Mouse (Mus musculus) kidney, postnatal 25 days (tissue): ENCODE measurements around the gene Ggct.

ENCODE experiments used
- DNase-seq, 2 experiments: peaks; one replicate each; pipeline ENCODE4 v3.0.0; 2021; ENCODE audit warnings: mixed read lengths in 2 of 2

Ggct gene

DNA sequence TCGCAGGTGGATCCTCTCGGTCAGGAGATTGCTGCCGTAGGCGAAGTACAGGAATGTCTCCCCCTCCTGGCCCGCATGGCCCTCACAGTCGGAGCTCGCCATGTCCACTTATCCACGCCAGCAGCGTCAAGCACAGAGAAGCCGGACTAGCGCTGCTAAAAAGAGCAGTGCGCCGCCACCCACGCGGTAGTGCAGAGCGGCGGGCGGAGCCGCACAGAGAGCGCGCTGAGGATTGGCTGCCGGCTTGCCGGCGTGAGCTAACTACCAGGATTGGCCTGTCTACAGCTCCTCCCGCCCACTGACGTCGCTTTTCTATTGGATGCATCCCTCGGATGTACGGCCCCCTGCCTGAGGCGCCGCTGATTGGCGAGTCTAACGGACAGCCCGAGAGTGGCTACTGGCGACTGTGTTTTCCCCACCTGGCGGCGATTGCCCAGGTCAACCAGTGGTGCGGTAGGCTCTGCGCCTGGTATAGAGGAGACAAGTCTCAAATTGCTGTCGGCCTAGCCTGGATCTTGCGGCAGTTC lies at the start of gene Ggct:
TSS of gene Ggct (minus strand) at position 217 of the 527 bp plus-strand sequence.
- DNase-seq: peak; percentile 98 to 99

DNA sequence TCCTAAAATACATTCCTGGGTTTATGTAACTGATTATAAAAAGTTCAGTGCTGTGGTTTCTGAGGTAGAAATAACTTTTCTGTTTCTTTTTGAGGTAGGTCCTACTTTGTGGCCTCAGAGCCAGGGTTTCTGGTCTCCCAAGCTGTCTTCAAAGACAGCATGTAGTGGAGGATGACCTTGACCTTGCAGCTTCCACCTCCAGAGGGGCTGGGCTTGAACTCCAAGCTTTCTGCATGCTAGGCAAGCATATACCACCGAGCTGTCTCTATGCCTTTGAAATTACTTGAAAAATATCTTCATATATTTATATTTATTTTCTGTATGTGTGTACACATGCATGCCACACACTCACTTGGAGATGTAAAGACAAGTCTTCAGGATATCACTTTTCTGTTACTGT lies 47.3 kb upstream of the Ggct start:
- no peak for DNase-seq

GRCm38 (mm10) chr6:55039446-55039783 lies 46.7 kb upstream of the Ggct start:
- DNase-seq: no peak

GRCm38 (mm10) chr6:55038671-55039445 lies 46.1 kb upstream of the Ggct start:
- peak in 1 of 2 experiments; percentile 41 for DNase-seq

- peak; percentile 84 to 93 for DNase-seq
Observed at GRCm38 (mm10) chr6:55037799-55038670, 45.3 kb upstream of the Ggct start, which contains the start of gene Gars. TSS of gene Gars (plus strand) at chr6:55038007.

GRCm38 (mm10) chr6:55036731-55037130 lies 44.0 kb upstream of the Ggct start:
- DNase-seq: no peak

DNA sequence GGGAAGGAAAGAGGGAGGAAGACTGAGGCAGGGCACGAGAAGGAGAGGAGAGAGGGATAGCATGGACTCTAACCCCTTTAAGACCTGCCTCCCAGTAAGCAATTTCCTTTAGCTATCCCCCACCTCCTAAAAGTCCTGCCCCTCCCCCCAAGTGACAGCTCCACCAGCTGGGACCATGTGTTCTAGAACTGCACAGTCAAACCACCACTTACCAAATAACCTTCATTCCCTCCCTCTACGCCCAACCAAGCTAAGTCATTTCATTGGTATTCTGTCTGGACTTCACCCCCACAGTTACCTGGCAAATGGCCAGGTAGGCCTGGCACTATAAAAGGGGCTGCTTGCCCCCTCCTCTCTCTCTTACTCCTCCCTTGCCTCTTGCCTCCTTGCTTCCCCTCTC lies 34.9 kb upstream of the Ggct start:
- no peak for DNase-seq

DNA sequence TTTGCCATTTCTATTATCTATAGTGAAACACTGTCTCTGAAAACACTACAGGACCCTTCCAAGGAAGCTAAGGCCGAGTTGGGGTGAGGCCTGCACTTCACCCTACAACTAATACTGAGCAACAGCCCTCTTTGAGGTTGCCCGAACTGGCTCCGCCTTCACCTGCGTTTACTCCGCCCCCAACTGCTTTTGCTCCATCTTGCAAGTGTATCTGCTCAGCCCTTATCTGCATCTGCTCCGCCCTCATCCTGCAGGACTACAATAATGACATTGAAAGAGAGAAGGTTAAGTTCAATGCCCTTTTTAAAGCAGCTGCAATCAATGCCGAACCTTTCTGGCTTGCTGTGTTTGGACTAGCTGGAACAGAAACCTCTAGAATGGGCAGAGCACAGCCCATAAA lies 29.1 kb upstream of the Ggct start:
- no peak for DNase-seq

GRCm38 (mm10) chr6:55018417-55018816 lies 25.7 kb upstream of the Ggct start:
- no peak for DNase-seq

DNA sequence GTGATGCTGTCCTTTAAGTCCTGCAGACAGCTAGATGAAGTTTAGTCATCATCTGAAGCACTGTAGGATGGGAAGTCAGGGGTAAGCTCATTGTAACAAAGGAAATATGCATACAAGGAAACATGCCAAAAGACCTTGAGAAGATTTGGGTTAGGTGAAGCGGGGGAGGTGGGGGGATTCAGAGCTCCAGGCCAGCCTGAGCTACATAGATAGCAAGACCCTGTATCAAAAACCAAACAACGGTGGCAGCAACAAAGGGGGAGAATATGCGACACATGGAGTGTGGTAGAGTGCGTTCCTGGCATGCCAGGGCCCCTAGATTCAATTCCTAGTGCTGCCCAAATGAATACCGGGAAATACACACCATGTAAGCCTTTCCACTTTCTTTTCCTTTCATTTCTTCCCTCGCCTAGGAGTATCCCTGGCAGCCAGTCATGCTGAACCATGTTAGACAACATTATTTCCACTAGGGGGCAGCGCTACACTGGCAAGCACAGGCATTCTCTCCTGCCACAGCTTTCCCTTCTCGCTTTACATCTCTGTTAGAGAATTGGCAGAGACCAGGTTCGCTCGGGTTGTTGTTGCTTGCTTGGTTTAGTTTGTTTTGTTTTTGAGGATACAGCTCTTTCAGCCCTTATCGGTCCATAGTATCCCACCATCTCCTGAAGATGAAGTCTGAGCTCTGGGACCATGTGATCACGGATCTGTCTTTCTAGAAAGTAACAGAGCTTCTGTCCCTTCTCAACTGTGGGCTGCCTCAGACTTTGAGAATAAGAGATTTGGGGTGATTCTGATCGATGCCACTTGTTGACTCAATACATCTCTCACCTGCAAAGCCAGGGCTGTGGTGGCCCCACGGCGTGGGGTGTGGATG lies 24.2 kb upstream of the Ggct start:
- peak; percentile 71 to 75 for DNase-seq

DNA sequence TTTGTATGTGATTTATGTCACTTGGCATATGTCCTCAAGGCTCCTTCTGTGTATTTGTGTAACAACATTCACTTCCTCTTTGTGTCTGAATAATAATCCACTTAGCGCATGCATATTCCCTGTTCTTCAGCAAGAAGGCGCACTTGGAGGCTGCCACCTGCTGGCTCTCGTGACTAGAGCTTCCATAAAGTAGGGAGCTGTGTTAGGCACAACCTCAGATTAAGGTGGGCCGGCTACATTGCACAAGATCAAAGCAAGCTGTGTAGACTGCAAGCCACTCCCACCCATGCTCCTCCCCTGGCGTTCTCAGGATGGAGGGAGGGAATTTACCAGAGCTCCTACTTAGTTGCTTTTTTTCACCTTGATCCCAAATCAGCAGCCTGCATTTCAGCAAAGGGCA lies 23.5 kb upstream of the Ggct start:
- peak; percentile 74 to 79 for DNase-seq

- DNase-seq: no peak
Observed at GRCm38 (mm10) chr6:55014184-55014583, 21.4 kb upstream of the Ggct start.

DNA sequence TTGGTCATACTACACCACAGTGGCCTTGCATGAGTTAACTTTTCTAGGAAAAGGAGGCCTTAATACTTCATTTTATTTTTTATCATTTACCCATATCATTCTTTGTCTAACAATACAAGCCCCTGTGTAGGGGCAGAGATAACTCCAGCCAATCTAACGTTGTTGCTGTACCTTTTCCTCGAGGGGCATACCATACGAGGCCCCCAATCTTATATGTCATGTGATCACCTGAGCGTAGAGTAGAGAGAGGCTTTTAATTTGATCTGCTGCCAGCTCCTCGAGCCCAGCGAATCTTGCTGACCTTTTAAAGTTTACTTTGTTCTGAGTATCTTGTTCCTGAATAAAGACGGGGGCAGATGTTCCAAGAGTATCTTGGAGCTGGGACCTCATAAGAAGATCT lies 19.8 kb upstream of the Ggct start:
- DNase-seq: no peak

DNA sequence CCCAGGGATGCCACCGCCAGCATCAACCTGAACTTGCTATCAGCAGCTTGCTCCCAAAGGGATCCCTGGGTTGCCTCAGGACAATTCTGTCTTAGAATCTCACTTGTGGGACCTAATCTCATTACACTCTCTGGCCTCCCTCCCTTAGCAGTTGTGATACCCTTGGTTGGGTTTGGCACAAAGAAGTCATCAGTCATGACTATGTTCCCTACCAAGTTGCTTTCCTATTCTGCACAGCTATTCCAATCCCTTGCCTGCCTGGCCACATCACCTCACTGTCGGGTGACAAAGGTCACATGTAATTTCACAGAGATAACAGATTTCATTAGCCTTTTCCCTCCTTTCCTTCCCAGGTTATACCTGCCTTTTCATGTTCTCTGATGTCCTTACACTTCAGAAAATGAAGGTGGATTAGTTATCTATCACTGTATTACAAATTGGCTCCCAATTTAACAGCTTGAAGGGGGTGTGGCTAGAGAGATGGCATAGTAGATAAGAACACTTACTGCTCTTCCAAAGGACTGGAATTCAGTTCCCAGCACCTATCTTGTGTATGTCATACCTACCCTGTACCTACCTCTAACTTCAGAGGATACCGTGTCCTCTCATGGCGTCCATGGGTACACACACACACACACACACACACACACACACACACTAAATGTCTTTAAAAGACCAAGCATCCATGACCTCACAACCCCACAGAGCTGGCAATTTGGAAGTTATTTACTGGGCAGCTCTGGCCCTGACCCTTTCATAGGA lies 17.8 kb upstream of the Ggct start:
- no peak for DNase-seq

DNA sequence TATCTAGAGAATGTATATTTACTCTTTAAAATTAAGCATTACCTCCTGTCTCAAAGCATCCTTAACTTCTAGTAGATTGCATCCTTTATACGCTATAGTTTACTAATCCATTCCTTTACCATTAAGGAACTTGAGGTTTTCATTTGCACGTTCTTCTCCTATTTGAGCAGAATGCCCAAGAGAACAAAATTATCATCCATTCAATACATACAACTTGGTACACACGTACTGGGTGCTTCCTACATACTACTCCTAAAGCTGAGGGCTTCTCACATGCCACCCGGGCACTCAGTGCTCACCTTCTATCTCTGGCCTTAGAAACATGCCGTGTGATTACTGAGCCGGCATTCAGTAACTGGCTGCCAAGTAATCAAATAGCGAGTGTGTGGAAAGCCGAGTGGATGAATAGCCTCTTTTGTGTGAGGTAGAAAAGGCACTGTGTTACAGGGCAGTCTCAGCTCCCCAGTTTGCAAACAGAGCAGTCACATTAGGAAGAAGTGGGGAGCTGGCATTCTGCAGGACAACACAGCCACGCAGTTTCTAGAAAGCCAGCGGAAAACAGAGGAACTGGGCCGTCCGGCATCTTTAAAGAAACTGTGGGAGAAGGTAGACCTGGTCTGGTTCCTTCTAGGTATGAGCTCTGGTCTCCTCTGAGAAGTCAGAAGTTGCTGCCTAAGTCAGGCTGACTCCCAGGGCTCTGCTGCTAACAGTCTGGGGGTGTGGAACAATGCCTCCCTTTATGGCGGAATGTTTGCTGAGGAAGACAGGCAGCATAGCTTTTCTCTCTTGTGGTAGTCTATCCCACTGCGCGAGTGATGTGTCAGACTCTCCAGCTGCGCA lies 16.9 kb upstream of the Ggct start:
- DNase-seq: no peak

- no peak for DNase-seq
Observed at GRCm38 (mm10) chr6:55008401-55008800, 15.7 kb upstream of the Ggct start.

DNA sequence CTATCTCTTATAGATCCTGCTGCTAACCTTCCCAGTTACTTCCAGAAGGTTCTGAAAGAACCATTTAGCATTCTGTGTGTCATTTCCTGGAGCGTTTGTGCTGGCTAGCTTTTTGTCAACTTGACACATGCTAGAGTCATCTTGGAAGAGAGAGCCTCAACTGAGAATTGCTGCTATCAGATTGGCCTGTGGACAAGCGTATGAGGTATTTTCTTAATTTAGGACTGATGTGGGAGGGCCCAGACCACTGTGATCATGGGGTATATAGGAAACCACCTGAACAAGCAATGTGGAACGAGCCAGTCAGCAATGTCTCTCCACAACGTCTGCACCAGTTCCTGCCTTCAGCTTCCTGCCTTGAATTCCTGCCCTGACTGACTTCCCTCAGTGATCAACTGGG lies 10.8 kb upstream of the Ggct start:
- DNase-seq: no peak

- no peak for DNase-seq
Observed at GRCm38 (mm10) chr6:55002438-55002837, 9.7 kb upstream of the Ggct start.

GRCm38 (mm10) chr6:55001320-55001719 lies 8.6 kb upstream of the Ggct start:
- DNase-seq: no peak

DNA sequence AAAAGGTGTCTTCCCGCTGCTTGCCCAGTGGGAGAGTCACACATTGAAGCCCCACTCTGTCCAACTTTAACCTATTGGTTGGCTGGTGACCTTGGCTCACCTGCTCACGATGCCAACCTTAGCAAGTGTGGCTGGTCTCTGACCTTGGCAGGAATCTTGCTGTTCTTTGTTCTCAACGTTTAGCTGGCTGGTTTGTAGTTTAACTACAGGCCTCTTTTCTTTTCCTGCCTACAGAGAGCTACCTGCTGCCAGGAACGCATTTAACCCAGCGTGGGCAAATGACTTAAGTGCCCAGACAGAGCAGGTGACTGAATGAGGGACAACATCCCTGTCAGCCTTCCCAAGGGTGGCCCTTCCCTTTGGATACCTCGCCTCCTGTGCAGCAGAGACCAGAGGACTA lies 5.0 kb upstream of the Ggct start:
- DNase-seq: peak; percentile 66 to 81

GRCm38 (mm10) chr6:54996361-54996760 lies 3.6 kb upstream of the Ggct start:
- no peak for DNase-seq
